Mouse (Mus musculus) cerebellum, adult 9-11 months (tissue): ENCODE results near the gene Tnfaip1.
"Not testable (repeated sequence)": the region's sequence is repeated elsewhere in the genome, so short reads cannot be mapped to it uniquely, and the experiment has no call there.

Experiments
- DNase-seq: peaks from one replicate; pipeline ENCODE4 v3.0.0; 2022

Tnfaip1 gene

DNA sequence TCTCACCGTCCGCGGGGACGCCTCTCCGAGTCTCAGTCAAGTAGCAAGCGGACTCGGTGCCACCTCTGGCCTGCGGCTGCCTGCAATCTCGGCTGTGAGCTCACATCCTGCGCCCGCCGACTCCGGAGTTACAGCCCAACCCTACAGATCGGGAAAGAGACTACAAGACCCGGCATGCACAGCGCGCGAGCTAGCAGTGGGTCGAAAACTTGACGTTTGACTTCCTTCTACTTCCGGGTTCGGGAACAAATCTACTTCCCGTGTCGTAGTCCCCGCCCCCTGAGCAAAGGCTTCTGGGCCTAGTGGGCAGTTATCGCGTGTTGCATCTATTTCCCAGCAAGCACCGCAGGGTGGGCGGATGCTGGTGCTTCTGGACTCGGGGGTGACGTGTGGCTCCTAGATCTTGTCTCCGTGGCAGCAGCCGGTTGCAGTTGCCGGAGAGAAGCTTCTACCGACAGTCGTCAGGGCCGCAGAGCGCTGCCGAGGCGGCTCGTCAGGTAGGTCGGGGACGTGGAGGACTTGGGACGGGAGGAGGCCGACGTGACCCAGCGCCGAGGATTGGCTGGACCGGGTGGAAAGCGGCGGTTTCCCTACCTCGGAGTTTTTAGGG lies at the start of gene Tnfaip1, which contains the start of gene Ift20:
Gene Tnfaip1, minus strand, starts transcription at position 253 of the 610 bp plus-strand sequence.
Gene Ift20, plus strand, starts transcription at position 282 of the 610 bp plus-strand sequence.
- peak; percentile 98 for DNase-seq

DNA sequence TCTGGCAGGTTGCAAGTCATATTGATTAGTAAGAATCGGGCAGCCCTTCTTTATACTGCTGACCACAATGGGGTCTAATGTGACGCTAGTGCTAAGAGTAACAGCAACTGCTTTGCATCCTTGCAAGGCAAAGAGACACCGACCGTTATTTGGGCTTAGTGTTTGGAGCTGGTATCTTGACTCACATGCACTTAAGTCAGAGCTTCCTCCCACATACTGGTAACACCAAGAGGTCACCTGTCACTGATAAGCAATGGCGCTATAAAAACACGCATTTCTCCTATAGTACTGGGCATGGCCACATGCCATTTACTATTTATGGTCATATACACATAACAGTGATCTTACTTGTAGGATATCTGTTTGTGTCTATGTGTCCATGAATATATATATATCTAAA lies 46.7 kb upstream of the Tnfaip1 start:
- no peak for DNase-seq

DNA sequence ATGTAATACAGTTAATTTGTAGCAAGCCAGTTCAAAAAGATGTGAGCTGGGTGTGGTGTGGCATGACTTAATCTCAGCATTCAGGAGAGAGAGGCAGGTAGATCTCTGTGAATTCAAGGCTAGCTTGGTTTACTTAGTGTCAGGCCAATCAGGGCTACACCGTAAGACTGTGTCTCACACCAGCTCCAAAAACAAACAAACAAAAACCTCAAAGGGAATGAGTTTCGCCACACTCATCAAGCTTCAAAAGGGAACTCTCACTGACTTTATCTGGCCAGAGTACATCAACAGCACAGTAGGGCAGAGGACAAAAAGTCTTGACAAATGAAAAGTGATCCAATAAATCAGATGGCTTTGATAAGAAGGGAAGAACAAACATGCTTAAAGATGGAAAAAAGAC lies 38.8 kb upstream of the Tnfaip1 start:
- DNase-seq, result no peak

DNA sequence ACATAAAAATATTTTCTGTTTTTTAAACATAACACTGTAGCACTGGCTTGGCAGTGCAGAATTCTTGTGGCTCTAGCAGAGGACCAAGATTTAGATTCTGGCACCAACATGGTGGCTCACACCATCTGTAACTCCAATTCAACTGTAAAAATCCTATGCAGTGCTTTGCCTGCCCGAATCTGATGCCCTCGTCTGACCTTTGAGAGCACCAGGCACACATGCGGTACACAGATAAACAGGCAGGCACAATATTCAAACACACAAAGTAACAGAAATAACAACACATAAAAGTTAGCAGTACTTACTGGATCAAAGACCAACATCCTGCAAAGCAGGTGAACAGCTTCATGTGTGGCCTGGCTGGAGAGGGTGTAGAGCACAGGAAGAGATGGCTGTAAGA lies 38.4 kb upstream of the Tnfaip1 start:
- DNase-seq, result no peak

DNA sequence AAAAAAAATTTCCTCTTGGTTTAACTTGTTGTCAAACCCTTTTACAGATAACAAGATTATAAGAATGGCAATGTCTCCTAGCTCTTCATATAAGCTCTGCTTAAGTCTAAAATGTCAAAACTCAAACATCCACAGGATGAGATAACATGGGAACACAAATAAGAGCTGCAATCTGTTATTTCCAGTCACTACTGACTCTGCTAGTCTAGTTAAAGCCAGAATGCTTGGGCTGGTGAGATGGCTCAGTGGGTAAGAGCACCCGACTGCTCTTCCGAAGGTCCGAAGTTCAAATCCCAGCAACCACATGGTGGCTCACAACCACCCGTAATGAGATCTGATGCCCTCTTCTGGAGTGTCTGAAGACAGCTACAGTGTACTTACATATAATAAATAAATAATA lies 37.9 kb upstream of the Tnfaip1 start:
- not testable (repeated sequence) for DNase-seq

DNA sequence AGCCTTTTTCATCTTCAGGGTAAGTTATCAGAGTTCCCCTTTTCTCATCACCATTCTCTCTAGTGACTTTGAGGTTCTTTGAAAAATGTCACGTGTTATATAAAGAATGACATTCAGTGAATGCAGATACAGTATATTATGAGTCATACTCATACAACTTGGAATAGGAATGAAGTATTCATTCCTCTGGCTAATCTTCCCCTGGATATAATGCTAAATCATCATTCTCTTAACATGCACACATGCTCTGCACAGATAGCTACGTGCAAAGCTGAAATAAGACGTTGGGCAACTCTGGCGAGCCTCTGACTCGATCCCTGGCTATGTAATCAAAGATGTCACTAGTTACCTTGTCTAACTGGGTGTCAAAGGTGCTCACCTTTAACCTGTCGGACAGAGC lies 35.7 kb upstream of the Tnfaip1 start:
- DNase-seq, result no peak

GRCm38 (mm10) chr11:78571441-78571840 lies 35.3 kb upstream of the Tnfaip1 start:
- no peak for DNase-seq

GRCm38 (mm10) chr11:78569806-78570205 lies 33.7 kb upstream of the Tnfaip1 start:
- no peak for DNase-seq

- DNase-seq, result no peak
Observed at GRCm38 (mm10) chr11:78568827-78569226, 32.7 kb upstream of the Tnfaip1 start.

GRCm38 (mm10) chr11:78567614-78568013 lies 31.5 kb upstream of the Tnfaip1 start:
- no peak for DNase-seq

- DNase-seq, result no peak
Observed at GRCm38 (mm10) chr11:78566775-78567174, 30.6 kb upstream of the Tnfaip1 start.

DNA sequence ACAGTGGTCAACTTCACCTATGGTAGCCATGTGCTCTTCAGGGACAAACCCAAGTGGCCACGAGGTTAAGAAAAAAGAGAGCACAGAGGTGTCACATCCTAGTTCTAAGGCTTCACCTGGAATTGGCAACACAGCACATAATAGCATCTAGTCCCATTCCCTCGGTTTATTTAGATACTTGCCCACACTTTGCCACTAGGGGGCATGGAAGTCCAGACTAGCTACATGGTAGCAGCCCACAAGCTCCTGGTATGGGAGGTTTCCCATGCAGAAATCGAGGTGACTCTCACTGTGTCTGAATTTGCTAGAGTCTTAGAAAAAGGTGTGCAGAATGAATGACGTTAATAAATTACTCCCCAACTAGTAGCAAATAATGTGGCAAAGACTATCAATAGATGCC lies 24.3 kb upstream of the Tnfaip1 start:
- peak; percentile 64 for DNase-seq

GRCm38 (mm10) chr11:78557241-78557640 lies 21.1 kb upstream of the Tnfaip1 start:
- DNase-seq, result no peak

DNA sequence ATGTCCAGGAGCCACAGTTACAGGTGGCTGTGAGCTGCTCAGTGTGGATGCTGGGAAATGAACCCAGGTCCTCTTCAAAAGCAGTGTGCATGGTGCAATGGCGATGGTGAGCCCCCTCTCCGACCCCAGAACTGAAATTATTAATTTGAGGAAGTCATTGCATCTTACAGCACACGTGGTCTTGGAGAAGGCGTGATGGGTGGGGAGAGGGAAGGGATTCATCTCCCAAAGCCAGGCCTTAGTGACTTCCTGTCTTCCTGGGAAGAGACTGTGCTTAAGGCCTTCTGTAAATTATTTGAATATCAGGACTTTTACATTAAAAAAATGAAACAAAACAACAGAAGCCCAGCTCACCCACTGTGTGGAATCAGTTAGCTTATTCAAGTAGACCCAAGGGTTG lies 19.9 kb upstream of the Tnfaip1 start:
- DNase-seq, result no peak

- DNase-seq, result no peak
Observed at GRCm38 (mm10) chr11:78555623-78556022, 19.5 kb upstream of the Tnfaip1 start.

DNA sequence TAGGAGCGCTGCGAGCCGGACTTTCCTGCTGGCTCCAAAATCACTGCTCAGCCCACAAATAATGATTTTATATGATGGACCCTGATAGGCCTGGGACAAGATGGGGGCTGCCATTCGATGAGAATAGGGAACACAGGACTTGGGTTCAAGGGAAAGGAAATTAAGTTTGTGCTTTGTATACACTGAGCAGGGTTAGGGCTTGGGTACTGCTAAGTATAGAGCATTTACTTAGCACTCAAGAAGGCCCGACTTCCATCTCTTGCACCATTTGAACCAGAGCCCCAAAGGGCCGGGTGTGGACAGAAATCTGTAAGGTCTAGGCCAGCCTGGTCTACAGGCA lies 14.9 kb upstream of the Tnfaip1 start:
- no peak for DNase-seq

GRCm38 (mm10) chr11:78550168-78551058 lies 14.3 kb upstream of the Tnfaip1 start, which contains the start of gene Tmem97:
TSS of gene Tmem97 (minus strand) at chr11:78550777.
- peak; percentile 98 for DNase-seq

DNA sequence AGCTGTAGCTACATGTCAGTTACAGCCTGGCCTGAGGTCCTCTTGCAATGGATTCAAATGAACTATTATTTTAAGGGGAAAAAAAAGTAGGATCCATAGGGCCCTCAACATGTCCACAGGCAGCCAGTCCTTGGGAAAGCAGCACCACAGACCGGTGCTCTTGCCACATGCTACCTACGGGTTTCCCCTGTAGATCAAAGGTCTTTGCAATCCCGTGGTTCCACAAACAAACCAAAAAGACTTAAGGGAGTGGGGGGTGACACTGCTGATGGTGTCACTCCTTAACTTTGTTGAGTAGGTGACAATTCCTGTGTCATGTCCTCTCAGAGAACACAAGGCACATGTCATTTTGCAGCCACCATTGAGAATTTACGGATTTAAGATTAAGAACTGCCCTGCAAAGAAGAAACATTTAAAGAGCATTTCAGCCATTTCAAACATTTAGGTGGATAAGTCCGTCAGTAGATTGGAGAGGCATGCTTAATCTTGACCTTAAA lies 13.4 kb upstream of the Tnfaip1 start:
- no peak for DNase-seq

DNA sequence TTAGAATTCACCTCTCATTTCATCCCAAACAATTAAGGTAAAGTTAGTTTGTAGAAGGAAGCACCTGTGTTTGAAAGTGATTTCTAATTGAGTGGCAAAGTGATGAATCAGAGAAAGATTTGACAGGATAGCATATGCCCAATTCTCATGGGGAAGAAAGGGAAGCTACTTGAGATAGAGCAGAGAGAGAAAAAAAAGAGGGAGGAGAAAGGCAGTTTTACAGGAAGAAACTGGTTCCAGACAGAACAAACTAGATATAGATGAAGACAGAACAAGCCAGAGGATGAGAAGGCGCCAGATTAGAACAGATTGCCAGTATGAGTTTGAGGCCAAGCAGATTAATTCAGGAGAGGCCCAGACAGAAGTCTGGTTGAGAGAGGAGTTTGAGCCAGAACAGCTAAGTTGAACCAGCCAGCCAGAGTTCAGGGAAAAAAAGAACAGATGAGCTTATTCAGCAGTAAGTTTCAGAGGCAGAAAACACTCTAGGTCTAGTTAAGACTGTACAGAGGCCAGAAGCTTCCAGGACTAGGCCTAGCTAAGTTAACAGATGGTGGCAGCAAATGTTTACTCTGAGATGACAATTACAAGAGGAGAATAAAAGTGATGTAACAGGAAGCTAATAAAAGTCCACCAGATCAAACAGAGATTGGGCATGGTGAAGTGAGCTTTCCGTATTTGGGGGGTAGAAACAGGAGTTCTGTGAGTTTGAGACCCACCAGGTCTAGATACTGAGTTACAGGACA lies 11.8 kb upstream of the Tnfaip1 start:
- no peak for DNase-seq

DNA sequence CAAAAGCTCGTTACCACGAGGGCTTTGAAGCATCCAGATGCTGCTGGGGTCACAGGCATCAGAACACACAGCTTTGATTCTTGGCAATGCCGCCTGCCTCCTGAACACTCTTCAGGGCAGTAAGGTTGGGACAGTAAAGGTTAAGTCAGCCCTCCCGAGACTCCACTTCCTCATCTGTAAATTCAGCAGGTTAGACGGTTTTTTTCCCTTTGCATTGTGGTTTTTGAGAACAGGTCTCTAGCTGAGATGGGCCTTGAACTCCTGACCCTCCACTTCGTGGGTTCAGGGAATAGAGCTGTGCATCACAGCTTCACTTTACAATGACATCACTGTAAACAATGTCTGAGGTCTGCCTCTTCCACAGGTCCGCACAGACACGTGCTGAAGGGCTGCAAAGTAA lies 9.0 kb upstream of the Tnfaip1 start:
- DNase-seq, result no peak

DNA sequence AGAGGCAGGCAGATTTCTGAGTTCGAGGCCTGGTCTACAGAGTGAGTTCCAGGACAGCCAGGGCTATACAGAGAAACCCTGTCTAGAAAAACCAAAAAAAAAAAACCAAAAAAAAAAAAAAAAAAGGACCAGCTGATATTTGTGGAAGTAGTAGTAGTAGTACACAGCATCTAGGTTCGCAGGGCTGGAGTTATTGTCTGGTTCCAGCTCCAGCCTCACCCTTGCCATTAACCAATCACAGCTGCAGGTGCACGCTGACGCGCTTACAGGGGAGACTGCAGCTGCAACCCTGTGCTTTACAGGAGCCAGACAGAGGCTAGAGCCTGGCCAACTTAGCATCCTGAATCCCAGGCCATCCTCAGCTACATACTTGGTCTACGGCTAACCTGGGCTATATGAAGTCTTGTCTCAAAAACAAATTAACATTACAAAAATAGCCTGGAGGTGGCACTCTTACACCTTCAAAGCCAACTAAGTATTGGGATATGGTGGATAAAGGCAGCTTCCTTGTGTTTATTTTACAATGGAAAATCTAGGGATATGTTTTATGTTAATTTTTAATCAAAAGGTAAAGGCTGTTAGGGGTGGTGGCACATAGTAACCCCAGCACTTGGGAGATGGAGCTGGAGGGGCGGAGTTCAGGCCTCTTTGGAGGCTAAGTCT lies 8.4 kb upstream of the Tnfaip1 start:
- DNase-seq, result peak; percentile 1

DNA sequence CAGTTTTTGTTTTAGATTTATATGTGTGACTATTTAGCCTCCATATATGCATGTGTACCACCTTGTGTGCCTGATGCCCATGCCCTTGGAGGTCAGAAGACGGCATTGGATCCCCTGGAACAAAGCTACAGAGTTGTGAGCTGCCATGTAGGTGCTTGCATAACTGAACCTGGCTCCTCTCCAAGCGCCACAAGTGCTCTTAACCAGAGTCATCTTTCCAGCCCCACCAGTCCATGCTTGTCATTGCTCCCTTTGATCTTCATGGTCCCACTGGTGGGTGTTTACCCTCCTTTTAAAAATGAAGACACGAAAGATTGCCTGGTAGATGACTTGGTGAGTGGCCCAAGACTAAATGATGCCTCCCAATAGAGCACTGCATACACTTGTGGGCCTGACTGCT lies 4.2 kb upstream of the Tnfaip1 start:
- DNase-seq, result no peak

GRCm38 (mm10) chr11:78536690-78537084 lies 555 bp upstream of the Tnfaip1 start:
- DNase-seq, result no peak
